Mouse (Mus musculus) megakaryocyte, embryonic 14.5 days (primary cell): ENCODE measurements around the gene Grk5.

Experiments used
- FLI1 ChIP-seq: IDR thresholded peaks from 2 replicates; pipeline ENCODE4 v1.6.1; 2012; ENCODE audit warnings: low read length, inconsistent platforms, mixed read lengths
- GATA1 ChIP-seq: IDR thresholded peaks from 3 replicates; pipeline ENCODE4 v1.6.1; 2012; ENCODE audit warnings: mixed read lengths, low read length, inconsistent platforms, borderline replicate concordance

DNA sequence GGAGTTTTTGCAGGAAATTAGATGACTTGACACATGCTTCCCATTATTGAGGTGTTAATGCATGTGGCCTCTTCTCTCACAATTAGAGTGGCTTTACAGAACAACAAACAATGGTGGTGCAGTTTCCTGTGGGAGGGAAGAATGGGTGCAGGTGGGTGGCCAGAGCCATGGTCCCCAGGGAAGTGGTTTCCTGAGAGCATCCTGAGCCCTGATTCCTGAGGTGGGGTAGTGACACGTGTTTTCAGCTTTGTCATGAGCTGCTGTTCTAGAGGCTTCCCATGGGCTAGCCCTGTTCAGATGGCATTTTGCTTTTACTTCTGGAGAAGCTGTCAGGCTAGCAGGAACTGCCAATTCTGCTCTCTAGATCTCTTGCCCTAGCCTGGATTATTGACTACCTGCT is 59.4 kb downstream of the Grk5 start:
- TF ChIP-seq GATA1 (no peak), FLI1 (no peak)
